Mouse (Mus musculus) forebrain, embryonic 16.5 days (tissue): Measurements from ENCODE around the gene Igsf6. TPM values are rescaled to one million over a fixed set of nuclear protein-coding genes. Genes with fewer than 3 reads are reported as not detected.

Experiments
- ATAC-seq: fragments of 200-750 bp; cut with Nextera tagmentation; 2 replicates; pipeline ENCODE4 v1.8.0; 2017; ENCODE audit warnings: mild to moderate bottlenecking, moderate library complexity
- H3K27ac ChIP-seq: fragments of 300-500 bp; sonication (generic); 2 replicates; pipeline ENCODE4 v1.5.1; 2014; ENCODE audit warnings: low read length, control low read depth
- H3K27me3 ChIP-seq: fragments of 300-500 bp; sonication (generic); replicated peaks from 2 replicates; pipeline ENCODE4 v1.6.1; 2014; ENCODE audit warnings: low read length; ENCODE audit not compliant: control insufficient read depth, insufficient read depth
- H3K36me3 ChIP-seq: fragments of 300-500 bp; sonication (generic); 2 replicates; pipeline ENCODE4 v1.6.1; 2014; ENCODE audit not compliant: control insufficient read depth, insufficient read depth
- H3K4me1 ChIP-seq: fragments of 300-500 bp; sonication (generic); replicated peaks from 2 replicates; pipeline ENCODE4 v1.6.1; 2014; ENCODE audit warnings: low read length; ENCODE audit not compliant: control insufficient read depth, insufficient read depth
- H3K4me2 ChIP-seq: fragments of 300-500 bp; sonication (generic); 2 replicates; pipeline ENCODE4 v1.6.1; 2014; ENCODE audit warnings: mild to moderate bottlenecking, low read length, control low read depth
- H3K4me3 ChIP-seq: fragments of 300-500 bp; sonication (generic); replicated peaks from 2 replicates; pipeline ENCODE4 v1.5.1; 2014; ENCODE audit warnings: mild to moderate bottlenecking, low read length, control low read depth
- H3K9ac ChIP-seq: fragments of 300-500 bp; sonication (generic); replicated peaks from 2 replicates; pipeline ENCODE4 v1.6.1; 2014; ENCODE audit warnings: low read depth, low read length, control low read depth
- H3K9me3 ChIP-seq: fragments of 300-500 bp; sonication (generic); 2 replicates; pipeline ENCODE4 v1.6.1; 2016; ENCODE audit warnings: low read length; ENCODE audit not compliant: control insufficient read depth
- WGBS: fragments of 180-500 bp; shearing (Covaris S2); extraction: QIAGEN DNeasy Blood & Tissue Kit; methylation state at CpG from one replicate; pipeline ENCODE4 v1.1.7; 2014; 5-methylcytosine and 5-hydroxymethylcytosine counted together
- polyA plus RNA-seq: library from polyadenylated mRNA; unstranded; fragments of >200 nt; fragmentation: Nextera tagmentation; extraction: Ambion mirVana; gene quantifications from 2 replicates; pipeline ENCODE4 v1.2.1, GENCODE M21; 2015

Igsf6 gene
- 0.77 and 1.0 TPM in 2 replicates for polyA plus RNA-seq

DNA sequence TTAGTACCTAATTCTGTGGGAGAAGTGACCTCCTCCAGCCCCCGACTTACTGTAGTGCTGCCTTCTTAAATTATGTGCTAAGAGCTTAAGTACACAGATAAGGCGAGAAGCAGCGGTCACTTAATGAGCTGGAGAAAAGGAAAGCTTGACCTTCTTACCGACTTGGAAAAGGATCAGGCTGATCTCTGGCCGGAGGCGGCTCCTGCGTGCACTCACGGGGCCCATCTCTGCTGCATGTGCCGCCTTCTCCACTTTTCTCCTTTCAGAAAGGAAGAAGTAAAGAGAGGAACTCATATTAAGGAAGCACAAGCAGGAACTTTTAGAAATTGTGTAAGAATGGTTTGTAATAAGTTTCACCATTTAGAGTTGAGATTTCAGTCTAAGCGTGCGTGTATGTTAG, at the start of gene Igsf6:
Gene Igsf6 (minus strand): TSS at position 292 of the 400 bp plus-strand sequence.
- no peak within 1 kb of the TSS for H3K9ac ChIP-seq
- no peaks in the 10 kb centered on the region for H3K36me3 ChIP-seq
- H3K4me3 ChIP-seq, result no peak within 1 kb of the TSS
- no peak within 1 kb of the TSS for H3K27ac ChIP-seq
- no peak within 1 kb of the TSS for H3K4me2 ChIP-seq
- WGBS, result 85% methylated on average over 11 of the region's 11 CpGs
- 0 out of 2 replicates have a peak, but pooled peaks cover 3% of the 10 kb centered on the region for H3K4me1 ChIP-seq
- no peaks in the 10 kb centered on the region for H3K9me3 ChIP-seq
- no peaks in the 10 kb centered on the region for H3K27me3 ChIP-seq
- ATAC-seq, result no peak

DNA sequence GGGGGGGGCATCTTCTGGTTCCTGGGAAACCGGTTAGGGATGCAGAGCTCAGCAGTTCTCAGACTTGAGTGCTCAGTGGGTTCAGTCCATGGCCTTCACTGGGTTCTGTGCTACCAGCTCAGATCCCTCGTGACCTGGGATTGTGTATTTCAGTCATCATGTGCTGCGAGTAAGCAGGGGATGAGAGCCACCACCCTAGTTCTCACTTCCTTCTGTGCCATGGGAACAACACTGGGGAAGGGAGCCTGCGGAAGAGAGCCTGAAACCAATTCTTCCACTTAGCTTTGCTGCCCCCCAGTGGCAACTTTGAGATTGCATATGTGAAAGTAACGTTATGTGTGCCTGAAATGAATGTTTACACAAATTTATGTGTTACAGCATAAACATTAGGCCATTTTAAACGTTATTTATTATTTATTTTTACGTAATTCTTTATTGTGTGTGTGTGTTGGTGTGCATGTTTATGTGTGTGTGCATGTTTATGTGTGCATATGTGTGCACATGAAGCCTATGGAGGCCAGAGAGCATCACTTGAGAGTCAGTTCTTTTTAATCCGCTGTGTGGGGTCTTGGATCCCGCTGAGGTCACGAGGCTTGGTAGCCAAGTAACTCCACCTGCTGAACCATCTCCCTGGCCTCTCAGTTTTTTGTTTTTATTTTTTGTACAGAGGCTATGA, 45.9 kb upstream of the Igsf6 start:
- H3K4me1 ChIP-seq, result 0 out of 2 replicates have a peak, but pooled peaks cover 3% of the 10 kb centered on the region
- no peak overlapping the region for H3K27ac ChIP-seq
- H3K4me3 ChIP-seq, result no peak overlapping the region
- 0 out of 2 replicates have a peak, but pooled peaks cover 2% of the 10 kb centered on the region for H3K27me3 ChIP-seq
- H3K9me3 ChIP-seq, result no peaks in the 10 kb centered on the region
- 11% methylated on average over 10 of the region's 10 CpGs for WGBS
- ATAC-seq, result peak; percentile 88
- no peak overlapping the region; the same call in 1 of the 2 replicates for H3K9ac ChIP-seq
- H3K36me3 ChIP-seq, result no peaks in the 10 kb centered on the region
- H3K4me2 ChIP-seq, result no peak overlapping the region

- Histone ChIP-seq H3K9ac (no peak overlapping the region), H3K36me3 (no peaks in the 10 kb centered on the region), H3K9me3 (no peaks in the 10 kb centered on the region), H3K27me3 (no peaks in the 10 kb centered on the region), H3K27ac (no peak overlapping the region), H3K4me1 (no peaks in the 10 kb centered on the region), H3K4me3 (no peak overlapping the region), H3K4me2 (no peak overlapping the region)
- 80% methylated on average over 3 of the region's 3 CpGs for WGBS
- no peak for ATAC-seq
Observed at GRCm38 (mm10) chr7:121111762-121112161, 37.4 kb upstream of the Igsf6 start.

- H3K27ac ChIP-seq, result no peak overlapping the region
- no peaks in the 10 kb centered on the region for H3K4me1 ChIP-seq
- no peaks in the 10 kb centered on the region for H3K36me3 ChIP-seq
- H3K9ac ChIP-seq, result no peak overlapping the region
- H3K9me3 ChIP-seq, result no peaks in the 10 kb centered on the region
- no peak overlapping the region for H3K4me2 ChIP-seq
- 51% methylated on average over 3 of the region's 3 CpGs for WGBS
- H3K27me3 ChIP-seq, result no peaks in the 10 kb centered on the region
- ATAC-seq, result no peak
- H3K4me3 ChIP-seq, result no peak overlapping the region
Observed at GRCm38 (mm10) chr7:121111321-121111720, 36.9 kb upstream of the Igsf6 start.

DNA sequence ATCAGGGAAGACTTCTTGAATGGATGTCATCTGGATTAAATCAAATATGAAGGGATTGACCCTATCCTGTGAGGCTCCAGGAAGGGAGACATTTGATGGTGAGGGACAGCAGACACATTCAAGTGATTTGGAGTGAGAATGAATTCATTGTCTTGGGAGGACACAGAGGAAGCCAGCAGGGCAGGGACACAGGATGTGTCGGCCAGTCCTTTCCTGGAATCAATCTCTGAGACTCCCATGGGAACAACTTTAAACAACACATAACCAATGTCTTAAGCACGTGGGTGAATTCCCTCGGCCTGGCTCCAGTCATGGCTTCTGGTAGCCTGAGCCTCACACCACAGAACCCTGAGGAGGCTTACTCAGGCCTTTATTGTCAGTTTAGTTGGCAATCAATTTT, 33.5 kb upstream of the Igsf6 start:
- Histone ChIP-seq H3K36me3 (no peaks in the 10 kb centered on the region), H3K27me3 (no peaks in the 10 kb centered on the region), H3K4me2 (no peak overlapping the region), H3K9me3 (no peaks in the 10 kb centered on the region), H3K4me1 (no peaks in the 10 kb centered on the region), H3K9ac (no peak overlapping the region), H3K27ac (no peak overlapping the region), H3K4me3 (no peak overlapping the region)
- 83% methylated on average over 3 of the region's 3 CpGs for WGBS
- no peak for ATAC-seq

GRCm38 (mm10) chr7:121098614-121099389, 24.4 kb upstream of the Igsf6 start:
- no peak overlapping the region for H3K27ac ChIP-seq
- H3K9ac ChIP-seq, result no peak overlapping the region
- no peak overlapping the region for H3K4me2 ChIP-seq
- no peak for ATAC-seq
- 80% methylated on average over 10 of the region's 10 CpGs for WGBS
- no peaks in the 10 kb centered on the region for H3K36me3 ChIP-seq
- no peak overlapping the region for H3K4me3 ChIP-seq
- no peaks in the 10 kb centered on the region for H3K9me3 ChIP-seq
- H3K4me1 ChIP-seq, result no peaks in the 10 kb centered on the region
- no peaks in the 10 kb centered on the region for H3K27me3 ChIP-seq

GRCm38 (mm10) chr7:121093026-121093425, 18.7 kb upstream of the Igsf6 start:
- no peaks in the 10 kb centered on the region for H3K27me3 ChIP-seq
- H3K9ac ChIP-seq, result no peak overlapping the region
- H3K4me2 ChIP-seq, result no peak overlapping the region
- ATAC-seq, result no peak
- H3K4me1 ChIP-seq, result no peaks in the 10 kb centered on the region
- no peak overlapping the region for H3K27ac ChIP-seq
- no peak overlapping the region for H3K4me3 ChIP-seq
- H3K9me3 ChIP-seq, result no peaks in the 10 kb centered on the region
- 71% methylated on average over 4 of the region's 4 CpGs for whole genome bisulfite sequencing
- no peaks in the 10 kb centered on the region for H3K36me3 ChIP-seq

DNA sequence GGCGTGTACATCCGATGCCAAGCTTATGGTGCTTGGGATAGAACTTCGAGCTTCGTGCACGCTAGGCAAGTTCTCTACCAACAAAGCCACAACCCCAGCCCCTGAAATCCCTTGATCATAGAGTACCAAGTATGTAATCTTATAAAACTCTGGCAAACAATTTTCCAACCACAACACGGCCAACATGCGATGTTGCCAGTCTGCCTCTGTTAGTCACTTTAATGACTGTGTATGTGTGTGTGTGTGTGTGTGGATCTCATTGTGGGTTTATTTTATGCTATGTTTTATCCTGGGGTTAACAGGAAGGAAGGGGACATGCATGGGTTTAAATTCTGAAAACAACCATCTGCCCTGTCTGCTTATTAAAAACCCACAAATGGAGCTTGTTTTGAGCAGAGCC, 16.4 kb upstream of the Igsf6 start:
- Histone ChIP-seq H3K36me3 (no peaks in the 10 kb centered on the region), H3K9ac (no peak overlapping the region), H3K27ac (no peak overlapping the region), H3K9me3 (no peaks in the 10 kb centered on the region), H3K4me1 (no peaks in the 10 kb centered on the region), H3K27me3 (no peaks in the 10 kb centered on the region), H3K4me3 (no peak overlapping the region), H3K4me2 (no peak overlapping the region)
- no peak for ATAC-seq
- 92% methylated on average over 7 of the region's 7 CpGs for WGBS

GRCm38 (mm10) chr7:121088745-121089144, 14.4 kb upstream of the Igsf6 start:
- Histone ChIP-seq H3K9ac (no peak overlapping the region), H3K4me2 (no peak overlapping the region), H3K4me3 (no peak overlapping the region), H3K27me3 (no peaks in the 10 kb centered on the region), H3K27ac (no peak overlapping the region), H3K9me3 (no peaks in the 10 kb centered on the region), H3K36me3 (no peaks in the 10 kb centered on the region), H3K4me1 (peaks cover 8% of the 10 kb centered on the region; the same call in 1 of the 2 replicates)
- 76% methylated on average over 5 of the region's 5 CpGs for WGBS
- ATAC-seq, result no peak
